Mouse (Mus musculus): ENCODE measurements around the gene Vcan.
"Not testable (repeated sequence)": the region's sequence is repeated elsewhere in the genome, so short reads cannot be mapped to it uniquely, and the experiment has no call there.

Gene Vcan

DNA sequence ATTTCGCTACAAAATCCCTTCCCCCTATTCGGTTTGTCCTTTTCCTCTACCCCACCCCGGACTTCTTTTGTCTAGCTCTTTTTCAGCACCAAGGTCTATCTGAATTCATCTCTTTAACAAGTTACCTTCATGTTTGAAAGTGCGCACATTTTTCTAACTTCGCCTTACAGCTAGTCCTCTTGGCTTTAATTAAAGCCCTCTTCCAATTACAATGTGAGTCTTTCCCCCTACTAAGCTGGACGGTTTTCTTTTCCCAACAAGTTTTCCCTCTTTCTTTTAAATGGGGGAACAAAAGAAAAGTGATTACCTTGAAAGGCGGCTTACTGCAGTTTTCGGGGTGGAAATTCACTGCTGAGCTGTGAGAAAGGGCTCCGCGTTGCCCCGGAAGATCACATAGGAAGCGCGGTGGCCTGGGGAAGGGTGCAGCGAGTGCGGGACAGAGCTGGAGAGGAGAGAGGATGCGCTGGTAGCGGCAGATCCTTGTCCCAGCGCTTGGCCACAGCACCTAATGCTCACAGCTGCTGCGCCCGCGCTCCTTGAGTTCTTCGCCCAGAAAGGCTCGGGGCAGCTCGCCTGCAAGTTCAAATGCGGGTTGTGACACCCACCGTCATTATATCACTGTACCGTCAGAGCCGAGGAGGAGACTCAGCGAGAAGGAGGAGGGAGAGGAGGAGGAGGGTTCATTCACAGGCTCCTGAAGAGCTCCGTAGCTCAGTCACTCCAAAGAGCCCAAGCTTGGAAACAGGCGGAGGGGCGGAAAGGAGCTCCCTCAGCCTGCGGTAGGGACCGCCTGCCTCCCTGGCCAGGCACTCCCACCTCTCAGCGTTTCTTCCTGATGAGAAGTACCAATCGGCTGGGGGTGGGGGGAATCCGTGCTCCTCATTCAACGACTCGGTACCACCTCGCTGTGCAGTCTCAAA, at the start of gene Vcan:
Gene Vcan, minus strand, starts transcription at position 744 of the 920 bp plus-strand sequence.
- DNase-seq (ENCODE audit: low spot score), result no peak

DNA sequence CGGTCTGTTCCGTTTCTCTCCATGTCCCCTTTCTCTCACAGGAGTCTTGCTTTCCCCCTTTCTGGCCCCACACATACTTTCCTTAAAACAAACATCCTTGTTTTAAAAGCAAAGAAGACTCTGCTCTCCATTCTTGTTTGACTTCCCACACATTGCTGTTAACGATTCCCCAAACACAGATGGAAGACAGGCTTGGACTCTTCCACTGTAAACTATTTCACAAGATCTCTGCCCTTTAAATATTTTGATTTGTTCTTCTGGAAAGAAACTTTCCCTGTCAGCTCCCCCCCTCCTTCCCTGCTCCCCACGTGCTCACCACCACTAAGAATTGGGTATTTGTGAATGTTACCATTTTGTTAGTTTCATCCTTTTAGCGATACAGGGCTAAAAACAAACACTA, 49.2 kb upstream of the Vcan start:
- DNase-seq (ENCODE audit: low spot score), result no peak

DNA sequence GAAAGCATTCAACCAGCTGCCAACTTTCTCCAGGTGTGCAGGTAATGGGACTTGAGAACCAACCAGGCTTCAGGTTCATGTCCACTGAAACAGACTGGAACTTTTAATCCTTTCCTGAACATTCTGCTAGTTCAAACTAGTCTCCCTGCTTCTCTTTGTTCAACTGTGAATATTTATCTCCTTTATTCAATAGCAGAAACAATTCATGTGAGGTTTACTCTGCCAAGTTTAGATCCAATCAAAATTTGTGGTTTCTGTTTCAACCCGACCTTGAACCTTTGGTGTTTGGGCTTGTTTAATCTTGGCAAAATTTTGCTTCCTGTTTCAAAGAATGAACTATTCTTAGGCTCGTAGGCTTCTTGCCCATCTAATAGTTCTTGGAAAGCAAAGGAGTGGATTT, 40.6 kb upstream of the Vcan start:
- DNase-seq (ENCODE audit: low spot score), result no peak

DNA sequence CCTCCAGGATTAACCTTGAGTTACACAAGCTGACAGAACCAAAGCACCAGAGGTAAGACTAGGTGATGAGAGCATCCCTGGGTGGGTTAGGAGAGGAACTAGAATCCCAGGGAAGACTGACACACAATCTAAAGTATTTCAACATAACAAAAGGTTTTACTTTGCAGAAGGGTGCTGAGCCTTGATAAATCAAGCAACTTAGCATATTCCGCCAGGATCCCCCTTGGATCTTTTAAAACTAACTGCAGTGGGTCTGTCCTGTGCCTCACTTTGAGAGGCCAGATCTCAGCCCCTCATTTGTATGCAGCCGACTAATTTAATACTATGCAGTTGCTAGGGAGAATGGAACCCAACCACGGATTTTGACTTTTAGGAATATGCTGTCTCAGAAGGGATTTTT, 38.0 kb upstream of the Vcan start:
- no peak for DNase-seq (ENCODE audit: low spot score)

DNA sequence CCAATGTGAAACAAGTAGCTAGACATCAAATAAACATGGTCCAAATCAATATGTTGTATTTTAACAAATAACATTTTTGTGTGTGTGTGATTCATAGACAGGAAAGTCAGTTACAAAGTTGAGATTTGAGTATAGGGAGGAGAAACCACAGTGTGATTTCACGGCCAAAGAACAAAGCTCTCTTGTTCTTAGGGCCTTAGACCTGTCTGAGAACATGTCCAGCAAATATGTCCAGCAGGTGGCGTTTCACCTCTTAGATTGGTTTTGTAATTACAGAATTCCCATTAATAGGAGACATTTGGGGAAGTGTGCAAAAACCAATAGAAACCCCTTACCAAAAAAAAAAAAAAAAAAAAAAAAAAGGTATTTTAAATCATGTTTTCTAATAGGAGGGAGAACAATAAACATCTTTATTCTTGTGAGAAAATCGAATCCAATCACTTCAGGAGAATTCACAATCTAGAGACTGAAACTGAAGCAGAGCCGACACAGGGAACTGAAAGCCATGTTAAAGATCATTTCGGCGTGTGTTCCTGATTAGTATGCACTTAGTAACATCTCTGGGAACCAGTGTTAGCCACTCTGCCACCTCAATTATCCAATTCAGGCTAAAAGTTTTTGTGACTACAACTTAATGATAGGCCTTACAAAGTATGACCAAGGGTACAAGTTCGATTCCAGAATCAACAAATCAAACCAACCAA, 37.1 kb upstream of the Vcan start:
- no peak for DNase-seq (ENCODE audit: low spot score)

DNA sequence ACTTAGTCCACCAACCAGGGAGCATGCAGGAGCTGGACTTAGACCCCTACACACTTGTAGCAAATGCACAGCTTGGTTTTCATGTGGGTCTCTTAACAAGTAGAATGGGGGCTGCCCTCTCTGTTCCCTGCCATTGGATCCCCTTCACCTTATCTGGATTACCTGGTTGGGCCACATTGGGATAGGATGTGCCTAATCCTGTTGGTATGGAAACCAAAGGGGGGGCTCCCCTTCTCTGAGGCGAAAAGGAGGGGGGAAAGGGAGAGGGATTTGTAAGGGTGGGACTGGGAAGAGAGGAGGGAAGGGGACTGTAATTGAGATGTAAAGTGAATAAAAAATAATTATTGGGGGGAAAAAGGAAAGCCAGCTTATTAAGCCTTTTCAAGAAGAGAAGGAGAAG, 35.5 kb upstream of the Vcan start:
- no peak for DNase-seq (ENCODE audit: low spot score)

DNA sequence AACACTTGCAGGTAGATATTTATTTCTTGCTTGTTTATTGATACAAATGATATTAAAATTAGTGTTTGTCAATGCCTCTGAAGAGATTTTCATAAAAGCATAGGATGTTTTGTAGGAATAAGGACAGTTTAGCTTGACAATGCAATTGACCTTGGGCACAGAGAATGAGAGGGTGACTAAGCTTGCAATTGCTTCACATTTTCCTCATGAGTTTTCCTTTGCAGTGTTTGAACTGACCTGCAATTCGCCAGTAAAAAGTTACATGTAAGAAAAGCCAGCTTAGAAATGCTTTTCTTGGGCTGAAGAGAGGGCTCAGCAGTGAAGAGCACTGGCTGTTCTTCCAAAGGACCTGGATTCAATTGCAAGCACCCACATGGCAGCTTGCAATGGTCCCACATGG, 34.8 kb upstream of the Vcan start:
- DNase-seq (ENCODE audit: low spot score), result no peak

DNA sequence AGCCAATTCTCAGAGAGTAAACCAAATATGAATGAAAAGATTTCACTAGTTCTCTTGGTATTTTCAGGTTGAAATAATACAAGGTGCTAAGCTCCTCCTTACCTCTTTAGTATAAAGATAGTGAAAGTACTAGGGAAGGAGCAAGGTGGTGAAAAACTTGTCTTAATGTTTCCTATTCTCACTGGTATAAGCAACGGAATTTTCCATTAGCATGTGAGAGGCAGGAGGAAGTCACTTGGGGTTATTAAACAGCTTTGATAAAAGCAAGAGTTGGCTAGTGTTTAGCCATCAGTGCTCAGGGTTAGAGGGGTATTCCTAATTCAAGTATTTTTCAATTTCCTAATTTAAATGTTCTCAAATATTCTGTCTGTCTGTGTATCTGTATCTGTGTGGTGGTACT, 24.2 kb upstream of the Vcan start:
- DNase-seq (ENCODE audit: low spot score), result no peak

DNA sequence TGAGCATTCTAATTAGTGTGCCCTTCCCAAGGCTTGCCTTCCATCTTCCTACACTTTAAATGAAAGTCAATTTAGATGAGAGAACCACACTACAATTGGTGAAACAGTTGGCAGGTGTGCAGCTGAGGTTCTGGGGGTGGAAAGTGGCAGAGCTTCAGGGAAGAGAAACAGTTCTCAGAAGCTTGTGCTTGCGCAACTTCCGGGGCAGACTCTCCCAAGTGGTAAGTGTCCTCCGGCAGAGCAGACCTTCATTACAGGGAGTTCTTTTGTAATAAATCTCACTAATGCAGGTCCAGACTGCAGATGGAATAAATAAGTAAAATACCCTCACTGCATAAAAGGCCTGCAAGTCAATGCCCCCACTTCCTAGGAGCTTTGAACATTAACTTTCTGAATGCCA, 23.7 kb upstream of the Vcan start:
- DNase-seq (ENCODE audit: low spot score), result no peak

DNA sequence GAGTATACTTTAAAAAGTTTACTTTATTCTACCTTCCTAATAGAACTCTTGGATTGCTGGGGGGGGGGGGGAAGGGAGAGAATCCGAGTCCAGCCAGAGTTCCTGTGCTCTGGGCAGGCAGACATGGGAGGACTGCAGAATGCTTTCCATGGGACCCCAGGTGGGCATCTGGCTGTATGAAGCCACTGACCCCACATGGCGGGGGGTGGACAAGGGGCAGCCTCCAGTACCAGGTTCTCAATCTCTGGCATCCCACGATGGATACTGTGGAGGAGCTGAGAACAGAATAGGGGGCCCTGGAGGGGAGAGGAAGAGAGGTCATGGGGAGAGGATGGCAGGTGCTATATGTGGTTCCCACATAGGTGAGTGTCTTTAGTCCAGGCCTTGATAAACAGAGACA, 20.0 kb upstream of the Vcan start:
- DNase-seq (ENCODE audit: low spot score), result no peak

DNA sequence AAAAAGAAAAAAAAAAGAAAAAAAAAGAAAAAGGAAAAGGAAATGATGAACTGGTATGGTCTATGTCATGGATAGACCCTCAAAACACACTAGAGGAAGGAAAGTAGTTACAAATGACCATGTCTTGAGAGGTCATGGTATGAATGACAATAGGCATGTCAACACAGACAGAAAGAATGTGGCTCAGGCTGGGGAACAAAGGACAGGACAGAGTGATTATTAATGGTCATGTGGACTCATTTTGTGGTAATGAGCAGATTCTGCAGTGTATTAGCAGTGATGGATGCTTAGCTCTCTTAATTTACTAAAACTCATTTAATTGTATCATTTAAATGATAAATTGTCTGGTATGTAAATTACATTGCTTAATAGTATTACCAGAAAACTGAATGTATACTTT, 14.0 kb upstream of the Vcan start:
- no peak for DNase-seq (ENCODE audit: low spot score)

DNA sequence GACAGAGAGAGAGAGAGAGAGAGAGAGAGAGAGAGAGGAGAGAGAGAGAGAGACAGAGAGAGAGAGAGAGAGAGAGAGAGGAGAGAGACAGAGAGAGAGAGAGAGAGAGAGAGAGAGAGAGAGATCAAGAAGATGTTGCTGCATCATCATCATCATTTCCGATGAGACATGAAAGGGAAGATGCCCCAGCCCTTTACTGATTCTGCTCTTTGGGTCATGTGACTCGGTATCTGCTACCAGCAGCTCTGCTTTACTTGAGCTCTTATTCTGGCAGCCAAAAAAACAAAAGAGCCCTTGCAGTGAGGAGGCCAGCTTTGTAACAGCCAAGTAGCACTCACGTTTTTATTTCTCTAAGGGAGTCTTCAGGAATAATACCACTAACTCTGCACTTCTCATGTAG, 8.3 kb upstream of the Vcan start:
- not testable (repeated sequence) for DNase-seq (ENCODE audit: low spot score)

DNA sequence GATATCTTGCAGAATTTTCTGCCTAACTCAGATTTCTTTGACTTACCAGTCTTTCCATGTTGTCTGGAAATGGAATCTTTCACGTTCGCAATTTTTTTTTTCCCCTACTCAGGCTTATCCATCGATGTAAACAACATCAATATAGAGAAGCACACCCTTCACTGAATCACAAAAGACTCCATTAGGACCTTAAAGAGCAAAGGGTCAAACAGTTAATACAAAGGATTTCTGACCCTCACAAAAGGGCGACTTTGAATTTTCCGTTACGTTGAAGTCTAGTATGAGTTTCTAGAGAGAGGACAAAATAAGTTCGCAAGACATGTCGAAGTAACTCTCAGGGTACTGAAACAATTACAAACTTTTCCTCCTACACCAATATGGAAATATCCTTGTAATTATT, 892 bp upstream of the Vcan start:
- DNase-seq (ENCODE audit: low spot score), result no peak

DNA sequence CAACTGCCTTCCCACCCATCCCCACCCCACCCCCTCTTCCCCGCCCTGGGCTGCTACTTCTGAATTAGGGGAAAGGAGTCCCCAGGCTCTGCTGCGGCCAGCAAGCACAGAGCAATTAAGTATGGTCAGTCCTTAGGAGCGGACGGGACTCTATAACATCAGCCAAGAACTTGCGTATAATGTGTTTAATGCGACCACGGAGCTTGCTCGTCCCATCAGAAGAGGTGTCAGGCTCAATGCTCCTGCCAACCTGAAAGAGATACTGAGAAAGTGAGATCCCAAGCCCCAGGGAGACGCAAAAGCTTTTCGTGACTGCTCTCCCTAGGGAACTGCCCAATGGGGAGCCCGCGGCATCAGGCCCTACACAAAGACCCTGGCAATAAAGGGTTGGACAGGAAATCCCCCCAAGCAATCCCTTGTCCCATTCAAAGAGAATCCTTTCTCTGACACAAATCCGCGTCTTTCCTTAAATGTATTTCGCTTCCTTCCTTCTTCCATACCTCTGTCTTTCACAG, 434 bp upstream of the Vcan start:
- no peak for DNase-seq (ENCODE audit: low spot score)

DNA sequence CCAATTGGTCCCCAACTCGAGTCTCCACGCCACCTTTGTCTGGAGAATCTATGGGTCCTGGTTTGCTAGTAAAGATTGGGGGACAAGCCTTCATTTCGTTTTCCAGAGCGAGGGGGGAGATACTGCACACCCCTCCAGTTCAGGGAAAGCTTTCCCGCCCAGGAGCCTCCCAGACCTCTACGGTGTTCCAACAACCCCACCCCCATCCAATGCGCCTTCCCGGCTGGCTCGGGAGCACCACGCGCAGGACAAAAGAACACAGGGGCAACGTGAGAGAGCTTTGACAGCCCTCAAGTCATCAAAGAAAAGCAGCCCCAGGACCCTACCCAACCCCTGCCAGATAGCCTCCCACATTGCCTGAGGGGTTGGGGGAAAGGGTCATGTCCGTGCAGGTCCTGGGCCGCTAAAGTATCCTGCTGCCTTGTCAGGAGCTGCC, 1.2 kb downstream of the Vcan start:
- DNase-seq (ENCODE audit: low spot score), result no peak

DNA sequence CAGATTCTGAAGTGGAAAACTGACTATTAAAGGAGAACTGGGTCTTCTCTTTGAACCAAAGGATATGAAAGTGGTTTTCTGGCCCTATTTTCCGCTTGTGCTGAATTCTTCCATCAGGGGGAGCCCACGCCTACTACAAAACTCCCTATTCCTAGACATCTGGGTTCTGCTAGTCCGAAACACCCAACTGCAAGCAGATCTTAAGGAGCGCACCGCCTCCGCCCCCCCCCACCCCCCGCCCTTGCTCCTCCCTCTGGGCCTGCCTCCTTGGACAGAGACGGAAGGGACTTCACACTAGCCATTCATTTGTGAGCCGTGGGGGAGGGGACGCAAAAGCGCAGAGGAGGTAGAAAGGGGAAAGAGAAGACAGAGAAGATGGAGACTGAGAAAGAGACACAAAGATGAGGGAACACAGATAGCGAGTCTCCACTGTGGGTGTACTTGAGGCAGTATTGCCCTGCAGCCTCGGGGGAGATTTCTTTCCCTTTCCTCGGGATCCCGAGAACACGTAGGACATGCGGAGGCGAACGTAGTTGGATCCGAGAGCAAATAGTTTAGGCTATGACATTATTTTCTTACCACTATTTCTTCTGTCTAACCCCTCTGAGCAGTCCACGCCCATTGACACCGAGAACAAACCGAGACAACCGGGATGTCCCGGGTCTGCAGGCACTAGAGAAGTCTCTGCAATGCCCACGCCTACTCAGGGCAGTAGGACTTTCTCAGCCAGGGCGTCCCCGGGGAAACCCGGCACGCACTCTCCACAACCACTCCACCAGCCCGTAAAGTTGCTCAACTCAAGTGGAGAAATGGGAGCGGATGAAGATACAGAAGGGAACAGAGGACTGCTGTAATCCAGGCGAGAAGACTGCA, 1.8 kb downstream of the Vcan start:
- no peak for DNase-seq (ENCODE audit: low spot score)

DNA sequence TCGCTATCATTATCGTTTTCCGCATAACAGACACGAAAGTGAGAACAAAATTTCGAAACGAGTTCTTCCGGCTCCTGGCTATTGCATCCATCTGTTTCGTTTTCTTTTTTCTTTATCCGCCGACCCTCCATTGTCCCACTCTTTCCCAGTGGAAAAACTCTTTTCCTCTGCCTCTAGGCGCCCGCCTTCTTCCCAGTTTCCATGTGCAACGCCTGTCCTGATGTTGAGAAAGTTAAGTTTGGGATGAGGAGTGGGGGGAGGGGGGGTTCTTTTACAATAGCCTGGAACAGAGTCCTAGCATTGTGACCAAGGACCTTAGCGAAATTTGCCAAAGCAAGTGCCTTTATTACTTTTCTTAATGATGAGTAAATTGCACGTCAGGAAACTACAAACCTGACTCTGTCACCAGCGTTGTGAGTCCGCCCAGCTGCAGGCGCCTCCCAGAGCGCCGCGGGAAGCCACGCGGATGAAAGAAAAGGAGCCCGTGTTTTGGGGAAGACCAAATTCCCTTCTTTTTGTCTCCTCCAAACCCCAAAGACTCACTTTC, 2.5 kb downstream of the Vcan start:
- no peak for DNase-seq (ENCODE audit: low spot score)

DNA sequence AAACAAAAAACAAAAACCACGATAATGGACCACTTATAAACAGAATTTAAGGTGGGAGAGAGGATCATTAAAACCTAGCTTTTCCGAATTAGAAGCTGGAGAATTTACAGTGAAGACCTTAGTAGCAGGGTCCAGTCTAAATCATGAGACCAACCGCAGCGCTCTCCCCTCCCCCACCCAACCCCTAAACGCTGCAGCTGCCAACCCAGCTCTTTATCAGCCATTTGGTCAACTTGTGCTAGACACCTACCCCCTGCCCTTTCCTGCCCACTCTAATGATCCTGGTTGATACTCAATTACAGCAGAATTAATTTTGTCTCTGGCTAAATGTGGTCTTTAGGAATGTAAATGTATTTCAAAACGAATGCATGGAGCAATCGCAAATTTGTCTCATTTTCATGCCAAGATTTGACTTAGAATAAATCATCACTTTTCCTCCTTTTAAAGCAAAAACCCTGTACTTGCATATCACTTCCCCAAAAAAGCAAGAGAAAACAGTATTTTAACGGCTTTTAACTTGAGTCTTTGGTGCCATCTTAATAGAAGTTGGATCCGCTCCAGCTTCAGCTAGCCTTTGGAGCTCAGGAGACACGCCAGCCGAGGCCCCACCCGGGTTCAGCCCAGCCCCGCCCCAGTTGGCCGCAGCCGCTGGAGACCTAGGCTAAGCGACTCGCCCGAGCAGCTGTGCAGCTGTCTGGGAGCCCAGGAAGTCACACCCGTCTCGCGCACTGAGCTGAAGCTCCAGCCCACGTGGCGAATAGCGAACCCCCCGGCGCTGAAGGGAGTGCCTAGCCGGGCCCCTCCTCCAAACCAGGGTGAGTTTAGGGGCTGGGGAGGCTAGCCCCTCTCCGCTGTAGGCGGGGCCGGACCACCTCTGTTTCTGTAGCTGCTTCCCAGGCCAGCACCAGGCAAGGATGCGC, 3.3 kb downstream of the Vcan start:
- DNase-seq (ENCODE audit: low spot score), result peak; percentile 19

DNA sequence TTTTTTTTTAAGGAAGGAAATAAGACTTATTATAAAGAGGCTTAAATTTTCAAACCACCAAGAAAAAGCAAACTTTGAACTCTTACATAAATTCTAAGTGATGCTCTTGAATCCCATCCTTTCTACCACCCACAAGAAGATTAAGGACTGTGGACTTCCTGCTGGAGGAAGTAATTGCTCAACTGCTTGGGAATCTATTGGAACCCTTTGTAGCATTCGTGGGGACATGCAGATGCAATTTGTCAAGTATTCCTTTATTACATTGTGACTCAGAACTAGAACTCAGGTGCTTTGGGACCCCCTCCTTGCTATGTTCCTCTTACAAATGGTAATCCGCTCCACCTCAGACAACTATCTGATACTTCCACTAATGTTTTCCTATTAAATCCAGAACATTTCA, 4.0 kb downstream of the Vcan start:
- DNase-seq (ENCODE audit: low spot score), result no peak

DNA sequence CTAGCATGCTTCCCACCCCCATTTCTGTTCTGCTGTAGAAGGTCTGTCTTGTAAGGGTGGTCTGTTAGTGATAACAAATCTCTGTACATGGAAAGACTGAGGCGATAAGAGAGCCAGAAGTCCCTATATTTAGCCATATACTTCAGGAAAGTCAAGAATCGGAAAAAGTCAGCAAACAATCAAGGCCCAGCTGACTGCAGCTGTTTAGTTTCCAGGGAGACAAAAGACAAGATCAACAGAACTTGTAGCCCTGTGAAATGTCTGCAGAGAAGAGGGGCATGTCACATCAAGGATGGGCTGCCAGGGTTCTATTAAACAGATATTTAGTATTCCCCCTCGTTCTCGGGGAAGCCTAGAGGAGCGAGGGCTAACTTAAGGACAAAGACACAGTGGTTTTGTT, 7.2 kb downstream of the Vcan start:
- no peak for DNase-seq (ENCODE audit: low spot score)

DNA sequence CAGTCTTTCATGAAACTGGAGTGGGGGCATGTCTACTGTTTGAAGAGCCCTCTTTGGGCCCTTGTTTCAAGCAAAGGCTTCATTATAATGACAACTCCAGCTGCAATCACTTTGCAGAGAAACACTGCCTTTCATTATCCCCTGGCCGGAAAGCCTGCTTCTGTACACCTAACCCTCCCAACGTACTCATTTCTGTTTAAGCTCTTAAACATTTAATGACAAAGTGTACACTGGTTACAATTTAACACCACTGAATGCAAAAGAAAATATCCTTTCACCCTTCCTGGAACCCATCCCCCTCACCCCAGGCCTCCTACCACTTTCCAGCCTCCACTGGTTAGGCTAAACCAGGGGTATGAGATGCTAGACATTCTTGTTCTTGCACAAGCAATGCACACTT, 15.8 kb downstream of the Vcan start:
- no peak for DNase-seq (ENCODE audit: low spot score)

Data from T-cell, adult 2 months (primary cell).